Mouse (Mus musculus): ENCODE measurements at regions not wholly inside any gene's neighbourhood (a gene's known extent, or its start where the extent isn't known, plus 50 kb on each side); places are given as distances from the start of the nearest gene placed in this dataset.

DNA sequence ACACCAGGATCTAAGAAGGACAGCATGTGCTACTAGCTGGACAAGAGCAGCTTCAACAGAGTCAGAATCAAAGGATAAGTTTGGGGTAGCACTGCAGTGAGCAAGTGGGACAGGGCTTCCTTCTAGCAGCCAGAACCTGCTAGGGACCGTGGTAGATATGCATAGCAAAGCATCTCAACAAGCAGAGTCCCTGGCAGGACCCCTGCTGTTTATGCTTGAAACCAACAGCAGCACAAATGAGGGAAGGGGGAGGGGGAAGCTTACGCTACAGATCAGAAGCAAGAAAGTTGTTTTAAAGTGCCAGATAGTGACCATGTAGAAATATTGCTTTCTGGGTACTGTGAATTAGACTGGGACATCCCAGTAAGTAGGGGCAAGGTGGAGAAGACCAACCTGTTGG, 1095.3 kb upstream of the Ppp6c start:
- TF ChIP-seq CTCF (conservative IDR thresholded peaks at IDR 0.05; ENCODE audit: low read length): no peak
- no peak for TF ChIP-seq POU5F1 (IDR thresholded peaks at IDR 0.05; ENCODE audit: borderline replicate concordance, low read length)
